Mouse (Mus musculus) olfactory bulb, adult 2 months (tissue): Measurements from ENCODE around the gene Nlrp2.

Experiments
- CTCF ChIP-seq: fragments of 200-500 bp; IDR thresholded peaks from 2 replicates; pipeline ENCODE4 v1.5.1; 2012; ENCODE audit warnings: low read depth, mild to moderate bottlenecking, low read length, moderate library complexity; ENCODE audit not compliant: insufficient read depth
- POLR2A ChIP-seq: fragments of 200-500 bp; IDR thresholded peaks from 2 replicates; pipeline ENCODE4 v1.6.1; 2012; ENCODE audit warnings: mild to moderate bottlenecking, low read depth, low read length, moderate library complexity; ENCODE audit not compliant: insufficient read depth

GRCm38 (mm10) chr7:5366724-5367123 is 15.9 kb upstream of the Nlrp2 start:
- no peak for TF ChIP-seq POLR2A
- no peak for TF ChIP-seq CTCF
